Mouse (Mus musculus): ENCODE measurements at regions not wholly inside any gene's neighbourhood (a gene's known extent, or its start where the extent isn't known, plus 50 kb on each side); places are given as distances from the start of the nearest gene placed in this dataset.
"Not testable (repeated sequence)": the region's sequence is repeated elsewhere in the genome, so short reads cannot be mapped to it uniquely, and the experiment has no call there.

DNA sequence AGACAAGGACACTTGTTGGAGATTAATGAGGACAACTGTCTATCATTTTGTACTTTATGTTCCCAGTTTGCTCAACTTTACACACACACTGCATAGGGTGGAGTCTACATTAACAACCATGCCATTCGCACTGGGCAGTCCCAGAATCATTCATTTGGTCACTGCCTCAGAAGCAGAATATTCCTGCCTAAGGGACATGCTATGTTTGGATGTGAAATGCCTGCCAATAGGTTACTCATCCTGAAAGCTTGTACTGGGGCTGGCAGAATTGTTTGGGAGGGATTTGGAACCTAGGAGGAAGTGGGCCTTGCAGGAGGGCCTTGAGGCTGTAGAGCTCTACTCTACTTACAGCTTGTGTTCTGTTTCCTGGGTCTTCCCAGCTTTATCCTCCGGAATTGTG lies 482.3 kb downstream of the Lmo7 start:
- no peak for DNase-seq (ENCODE audit: low spot score in 2 of 2)

GRCm38 (mm10) chr14:102204881-102205671 lies 475.3 kb downstream of the Lmo7 start:
- DNase-seq (ENCODE audit: low spot score in 2 of 2): no peak

GRCm38 (mm10) chr14:102199430-102199829 lies 469.7 kb downstream of the Lmo7 start:
- no peak for DNase-seq (ENCODE audit: low spot score in 2 of 2)

DNA sequence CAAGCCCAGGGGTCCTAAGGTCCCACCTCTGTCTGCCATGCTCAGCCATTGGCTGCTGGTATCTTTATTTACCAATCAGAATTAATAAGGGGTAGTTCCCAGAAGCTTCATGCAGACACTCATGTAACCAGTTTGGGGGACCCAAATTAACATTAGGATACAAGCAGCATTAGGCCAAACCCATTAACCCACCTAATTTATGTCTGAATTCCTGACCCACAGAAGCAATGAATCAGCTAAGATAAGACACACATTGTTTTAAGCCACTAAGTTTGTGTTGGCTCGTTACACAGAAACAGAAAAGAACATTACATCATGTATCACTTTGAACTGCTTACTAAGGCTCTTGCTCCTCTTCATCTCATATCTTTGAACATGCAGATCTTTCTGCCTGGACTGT lies 461.0 kb downstream of the Lmo7 start:
- DNase-seq (ENCODE audit: low spot score in 2 of 2): no peak

- DNase-seq (ENCODE audit: low spot score in 2 of 2): no peak
Observed at GRCm38 (mm10) chr14:102181269-102181668, 451.5 kb downstream of the Lmo7 start.

DNA sequence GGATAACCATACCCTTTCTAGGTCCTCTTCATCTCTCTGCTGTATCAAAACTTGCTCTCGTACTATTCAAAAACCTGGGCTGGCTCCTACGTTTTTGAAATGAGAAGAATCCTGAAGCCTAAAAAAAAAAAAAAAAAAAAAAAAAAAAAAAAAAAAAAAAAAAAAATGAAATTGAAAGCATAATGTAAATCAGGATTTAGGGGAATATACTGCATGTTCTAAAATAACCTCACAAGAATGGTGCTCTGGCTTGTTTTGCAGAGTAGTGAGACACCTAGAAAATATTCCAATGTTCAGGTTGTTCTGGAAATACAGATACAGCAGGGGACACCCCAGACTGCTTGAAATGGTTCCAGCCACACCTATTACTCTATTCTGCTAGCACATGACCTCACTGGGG lies 442.0 kb downstream of the Lmo7 start:
- no peak for DNase-seq (ENCODE audit: low spot score in 2 of 2)

GRCm38 (mm10) chr14:102161291-102162284 lies 431.8 kb downstream of the Lmo7 start:
- no peak for DNase-seq (ENCODE audit: low spot score in 2 of 2)

- not testable (repeated sequence) for DNase-seq (ENCODE audit: low spot score in 2 of 2)
Observed at GRCm38 (mm10) chr14:102150410-102150809, 420.7 kb downstream of the Lmo7 start.

GRCm38 (mm10) chr14:102142720-102143119 lies 413.0 kb downstream of the Lmo7 start:
- DNase-seq (ENCODE audit: low spot score in 2 of 2): no peak

DNA sequence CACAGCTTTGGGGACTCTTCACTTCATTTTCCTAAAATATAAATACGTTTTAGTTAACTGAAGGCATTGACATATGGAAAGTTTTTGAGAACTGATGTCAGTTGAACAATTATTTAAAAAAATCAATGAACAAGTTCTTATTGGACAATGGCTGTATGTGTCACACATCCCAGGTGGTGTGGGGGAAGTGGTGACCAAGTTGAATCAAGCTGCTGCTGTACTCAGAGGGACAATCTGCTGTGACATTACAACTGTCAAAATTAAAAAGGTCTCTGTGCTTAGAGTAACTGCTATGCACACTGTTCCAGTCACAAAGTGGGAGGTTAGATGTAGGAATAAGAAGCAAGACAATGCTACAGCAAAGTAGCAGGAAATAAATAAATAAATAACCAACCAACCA lies 409.2 kb downstream of the Lmo7 start:
- no peak for DNase-seq (ENCODE audit: low spot score in 2 of 2)

DNA sequence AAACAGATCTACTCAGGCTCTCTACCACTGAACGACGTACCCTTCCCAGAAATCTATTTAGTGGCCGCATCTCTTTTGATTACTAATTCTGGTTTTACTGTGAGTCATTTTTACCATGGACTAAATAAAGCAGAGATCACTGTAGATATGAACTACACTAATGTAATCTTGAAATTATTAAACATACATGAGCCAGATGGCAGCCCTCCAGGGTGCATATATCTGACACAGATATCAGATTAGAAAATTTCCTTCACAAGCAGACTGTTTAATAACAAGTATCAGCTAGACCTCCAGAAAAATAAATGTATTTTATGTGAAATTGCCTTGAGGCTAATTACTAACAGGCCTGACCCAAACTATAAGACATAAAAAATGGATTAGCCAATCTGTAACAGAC lies 388.4 kb downstream of the Lmo7 start:
- no peak for DNase-seq (ENCODE audit: low spot score in 2 of 2)

- no peak for DNase-seq (ENCODE audit: low spot score in 2 of 2)
Observed at GRCm38 (mm10) chr14:102106165-102106564, 376.4 kb downstream of the Lmo7 start.

- no peak for DNase-seq (ENCODE audit: low spot score in 2 of 2)
Observed at GRCm38 (mm10) chr14:102094105-102094504, 364.3 kb downstream of the Lmo7 start.

- DNase-seq (ENCODE audit: low spot score in 2 of 2): no peak
Observed at GRCm38 (mm10) chr14:102092557-102092956, 362.8 kb downstream of the Lmo7 start.

GRCm38 (mm10) chr14:102048932-102049331 lies 319.2 kb downstream of the Lmo7 start:
- DNase-seq (ENCODE audit: low spot score in 2 of 2): no peak

DNA sequence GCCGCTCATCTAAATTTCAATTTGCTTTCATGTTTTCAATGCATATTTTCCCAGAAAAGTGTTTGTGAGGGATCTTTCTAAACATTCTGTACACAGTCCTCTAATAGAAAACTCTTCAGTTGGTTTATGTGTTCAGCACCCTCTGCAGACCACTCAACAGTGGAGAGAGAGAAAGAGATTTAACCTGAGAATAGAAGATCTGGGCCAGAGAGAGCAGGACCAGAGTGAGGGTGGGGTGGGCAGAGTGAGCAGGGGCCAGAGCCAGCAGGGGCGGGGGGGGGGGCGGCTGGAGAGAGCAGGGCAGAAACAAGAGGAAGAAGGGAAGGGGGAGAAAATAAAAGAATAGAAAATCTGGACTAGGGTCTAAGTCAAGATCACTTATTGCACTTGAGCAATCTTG lies 318.7 kb downstream of the Lmo7 start:
- no peak for DNase-seq (ENCODE audit: low spot score in 2 of 2)

DNA sequence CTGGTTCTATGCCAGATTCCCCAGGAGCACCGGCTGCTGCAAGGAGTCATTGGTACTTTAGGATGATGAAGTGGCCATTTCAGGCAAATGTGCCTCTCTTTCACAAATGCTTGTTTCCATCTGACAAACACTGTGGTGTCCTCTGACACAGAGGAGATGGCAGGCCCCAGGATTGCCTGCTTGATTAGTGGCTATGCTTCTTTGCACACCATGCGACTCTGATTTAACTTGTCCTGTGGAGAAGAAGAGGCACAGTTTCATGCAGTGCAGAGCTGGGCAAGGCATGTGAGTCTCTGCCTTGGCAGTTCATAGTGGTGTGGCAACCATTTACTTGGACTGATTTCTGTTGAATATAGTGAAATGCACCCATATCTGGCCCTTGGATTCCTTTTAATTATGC lies 308.4 kb downstream of the Lmo7 start:
- DNase-seq (ENCODE audit: low spot score in 2 of 2): no peak

GRCm38 (mm10) chr14:102037487-102037886 lies 307.7 kb downstream of the Lmo7 start:
- DNase-seq (ENCODE audit: low spot score in 2 of 2): no peak

GRCm38 (mm10) chr14:102031047-102031903 lies 301.5 kb downstream of the Lmo7 start:
- no peak for DNase-seq (ENCODE audit: low spot score in 2 of 2)

DNA sequence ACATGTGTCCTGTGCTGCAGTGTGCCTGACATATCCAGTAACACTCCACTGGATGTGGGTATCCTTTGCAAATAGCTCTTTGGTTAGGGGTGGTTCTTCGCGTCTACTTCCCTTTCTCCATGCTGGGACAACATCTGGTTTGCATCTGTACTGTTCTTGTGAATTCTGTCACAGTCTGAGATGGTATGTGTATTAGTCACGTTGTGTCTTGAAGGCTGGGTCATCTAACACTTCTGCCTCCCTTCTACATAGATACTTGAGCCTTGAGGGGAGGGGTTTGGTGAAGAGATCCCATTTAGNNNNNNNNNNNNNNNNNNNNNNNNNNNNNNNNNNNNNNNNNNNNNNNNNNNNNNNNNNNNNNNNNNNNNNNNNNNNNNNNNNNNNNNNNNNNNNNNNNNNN lies 294.9 kb downstream of the Lmo7 start:
- no peak for DNase-seq (ENCODE audit: low spot score in 2 of 2)

DNA sequence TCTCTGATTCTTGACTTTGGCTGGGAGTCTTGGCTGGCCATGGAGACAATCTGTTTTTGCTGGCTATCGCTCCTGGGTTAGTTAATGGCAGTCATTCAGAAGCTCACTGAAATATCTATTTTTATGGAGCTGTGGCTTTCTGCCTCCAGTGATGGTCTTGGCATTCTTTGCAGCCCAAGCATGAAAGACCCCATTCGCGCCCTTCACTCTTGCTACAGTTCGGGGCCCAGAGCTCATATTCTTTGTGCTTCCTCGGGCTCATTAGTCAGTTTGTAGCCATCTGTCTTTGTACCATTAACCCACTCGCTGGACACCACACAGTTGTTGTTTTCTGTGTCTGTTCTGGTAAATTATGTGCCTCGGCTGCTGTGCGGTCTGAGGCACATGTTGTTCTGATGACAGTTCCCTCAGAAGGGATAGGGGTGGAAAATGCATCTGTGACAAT lies 290.4 kb downstream of the Lmo7 start:
- DNase-seq (ENCODE audit: low spot score in 2 of 2): no peak
